Mouse (Mus musculus): Measurements from ENCODE around the gene Olfr64.

Olfr64 gene

DNA sequence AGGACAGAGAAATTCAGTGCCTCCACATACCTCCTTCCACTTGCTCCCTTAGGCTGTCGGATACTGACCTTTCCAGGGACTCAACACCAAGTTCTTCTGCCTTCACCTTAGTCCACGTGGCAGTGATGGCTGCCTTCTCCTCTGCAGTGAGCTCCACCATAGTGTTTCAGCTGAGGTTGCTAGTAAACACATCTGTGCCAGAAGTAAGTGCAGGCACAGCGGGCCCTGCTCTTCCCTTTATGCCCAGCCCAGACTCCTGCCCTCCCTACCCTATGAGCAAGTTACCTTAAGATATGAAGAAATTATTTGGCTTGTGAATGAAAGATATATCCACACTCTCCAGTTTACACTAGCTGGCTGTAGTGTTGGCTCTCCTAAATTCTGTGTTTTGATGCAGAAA lies 54.0 kb downstream of the Olfr64 start, which contains the start of gene Hbb-bh2:
TSS of gene Hbb-bh2 (minus strand) at position 253 of the 400 bp plus-strand sequence.
- POLR2A ChIA-PET, result no interaction called here

More for the DNA sequence above, 54.0 kb downstream of the Olfr64 start, which contains the start of gene Hbb-bh2:
- CTCF ChIA-PET, result interaction anchor here in 1 of 4 experiments (1.0 kb wide), 1 partner anchor 33 kb away, joined by 4 read pairs; no protein-coding TSS in a partner anchor
